Mouse (Mus musculus): ENCODE results near the gene Psmb7. TPM values are rescaled to one million over a fixed set of nuclear protein-coding genes. Genes with fewer than 3 reads are reported as not detected.

The Psmb7 gene
- polyA plus RNA-seq, 1 experiment, result 99.0 TPM

DNA sequence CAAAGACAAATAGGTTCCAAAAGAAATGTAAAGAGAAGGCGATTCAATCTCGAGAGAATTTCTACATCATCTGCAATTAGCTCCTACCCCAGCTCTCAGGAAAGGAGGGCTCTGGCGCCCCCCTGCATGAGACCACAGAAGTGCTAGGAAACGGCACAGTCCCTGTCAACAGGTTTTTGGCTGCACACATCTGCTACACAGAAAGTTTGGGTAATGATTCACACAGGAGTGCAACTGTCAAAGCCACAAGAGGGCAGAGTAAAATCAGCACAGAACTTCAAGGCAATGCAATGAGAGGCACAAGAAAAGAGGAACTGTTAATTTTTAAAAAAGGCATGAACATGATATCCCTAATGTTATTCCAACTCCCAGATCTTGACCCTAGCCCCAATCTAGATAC, 27.8 kb downstream of the Psmb7 start:
- no peak for TF ChIP-seq POLR2A (IDR thresholded peaks at IDR 0.05; ENCODE audit: control insufficient read depth, extremely low read depth, insufficient read depth, low read length, poor library complexity)
- TF ChIP-seq CTCF (IDR thresholded peaks at IDR 0.05; ENCODE audit: borderline replicate concordance, control insufficient read depth, extremely low read depth, insufficient read depth, low read length, poor library complexity), result no peak
- no peak overlapping the region for H3K4me3 ChIP-seq (ENCODE audit: control insufficient read depth, insufficient read depth, low read length)
- 44% methylated on average over 4 of the region's 4 CpGs for WGBS
- no peak overlapping the region for H3K27ac ChIP-seq (ENCODE audit: control insufficient read depth, insufficient read depth, low read length)
- no peaks in the 10 kb centered on the region for H3K4me1 ChIP-seq (replicated peaks; ENCODE audit: control insufficient read depth, insufficient read depth, low read length)
- peak; percentile 12 for DNase-seq
- H3K27me3 ChIP-seq (ENCODE audit: control insufficient read depth, insufficient read depth, low read length), result no peaks in the 10 kb centered on the region
- H3K36me3 ChIP-seq (ENCODE audit: control insufficient read depth, insufficient read depth, low read length), result peaks cover 6% of the 10 kb centered on the region

DNA sequence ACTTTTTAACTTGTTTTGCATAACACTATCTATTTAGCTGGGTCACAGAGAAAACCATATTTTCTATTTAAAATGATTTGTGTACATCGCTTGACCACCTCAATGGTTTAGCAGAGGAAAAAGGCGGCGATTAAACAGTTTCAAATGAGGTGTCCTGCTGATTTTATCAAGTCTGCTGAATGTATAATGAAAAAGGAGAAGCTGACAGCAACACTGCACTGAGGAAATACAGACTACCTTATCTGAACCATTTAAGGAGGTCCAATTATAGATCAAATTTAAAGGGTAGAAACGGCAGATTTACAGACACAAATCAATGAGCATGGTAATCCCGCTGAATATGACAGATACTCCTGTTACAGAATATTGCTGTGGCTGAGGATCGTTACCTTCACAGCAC, 29.4 kb downstream of the Psmb7 start:
- peaks cover 23% of the 10 kb centered on the region for H3K36me3 ChIP-seq (ENCODE audit: control insufficient read depth, insufficient read depth, low read length)

DNA sequence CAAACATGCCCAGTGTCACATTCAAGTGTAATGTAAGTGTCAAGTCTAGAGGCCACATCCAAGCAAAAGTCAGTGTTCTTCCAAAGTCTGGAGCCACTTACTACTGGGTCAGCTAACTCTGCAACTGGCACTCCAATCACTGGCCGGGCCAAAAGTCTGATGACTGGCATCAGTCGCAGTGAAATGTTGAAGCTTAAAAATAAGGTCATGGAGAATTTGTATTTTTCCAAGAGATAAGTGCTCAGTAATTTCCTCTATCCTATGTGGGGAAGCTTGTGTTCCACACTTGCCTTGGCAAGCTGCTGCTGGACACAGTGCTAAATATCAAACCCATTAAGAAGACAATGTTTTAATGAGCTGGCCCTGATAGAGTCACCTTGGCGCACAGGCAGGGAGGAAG, 30.3 kb downstream of the Psmb7 start:
- H3K36me3 ChIP-seq (ENCODE audit: control insufficient read depth, insufficient read depth, low read length), result peaks cover 23% of the 10 kb centered on the region
- 95% methylated on average over 3 of the region's 3 CpGs for WGBS
- no peaks in the 10 kb centered on the region for H3K4me1 ChIP-seq (replicated peaks; ENCODE audit: control insufficient read depth, insufficient read depth, low read length)
- H3K27me3 ChIP-seq (ENCODE audit: control insufficient read depth, insufficient read depth, low read length), result no peaks in the 10 kb centered on the region
- TF ChIP-seq CTCF (IDR thresholded peaks at IDR 0.05; ENCODE audit: borderline replicate concordance, control insufficient read depth, extremely low read depth, insufficient read depth, low read length, poor library complexity) (no peak), POLR2A (IDR thresholded peaks at IDR 0.05; ENCODE audit: control insufficient read depth, extremely low read depth, insufficient read depth, low read length, poor library complexity) (no peak)
- H3K4me3 ChIP-seq (ENCODE audit: control insufficient read depth, insufficient read depth, low read length), result no peak overlapping the region
- DNase-seq, result no peak
- no peak overlapping the region for H3K27ac ChIP-seq (ENCODE audit: control insufficient read depth, insufficient read depth, low read length)

More for the DNA sequence above, 29.4 kb downstream of the Psmb7 start:
- no peak for DNase-seq
- H3K27me3 ChIP-seq (ENCODE audit: control insufficient read depth, insufficient read depth, low read length), result no peaks in the 10 kb centered on the region
- TF ChIP-seq POLR2A (IDR thresholded peaks at IDR 0.05; ENCODE audit: control insufficient read depth, extremely low read depth, insufficient read depth, low read length, poor library complexity), result no peak
- no peak for TF ChIP-seq CTCF (IDR thresholded peaks at IDR 0.05; ENCODE audit: borderline replicate concordance, control insufficient read depth, extremely low read depth, insufficient read depth, low read length, poor library complexity)
- H3K27ac ChIP-seq (ENCODE audit: control insufficient read depth, insufficient read depth, low read length), result no peak overlapping the region
- no peaks in the 10 kb centered on the region for H3K4me1 ChIP-seq (replicated peaks; ENCODE audit: control insufficient read depth, insufficient read depth, low read length)
- 92% methylated on average over 6 of the region's 6 CpGs for WGBS
- H3K4me3 ChIP-seq (ENCODE audit: control insufficient read depth, insufficient read depth, low read length), result no peak overlapping the region

DNA sequence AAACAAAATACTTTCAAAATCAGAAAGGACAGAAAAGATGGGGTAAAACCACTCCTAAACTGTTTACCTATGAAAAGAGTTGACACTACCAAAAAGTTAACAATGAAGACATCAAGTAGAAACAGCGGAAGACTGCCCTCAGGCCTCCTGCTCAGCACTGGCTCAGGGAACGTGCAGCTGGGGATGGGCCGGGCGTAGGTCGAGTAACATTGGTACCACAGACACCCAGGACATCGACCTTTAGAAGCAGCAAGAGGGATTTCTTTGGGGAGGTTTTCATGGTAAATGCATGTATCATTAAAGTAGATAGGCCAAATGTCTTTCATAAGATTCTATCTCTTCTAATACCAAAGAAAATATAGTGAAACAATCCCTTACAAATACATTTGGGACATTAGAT, 31.3 kb downstream of the Psmb7 start:
- peaks cover 23% of the 10 kb centered on the region for H3K36me3 ChIP-seq (ENCODE audit: control insufficient read depth, insufficient read depth, low read length)
- no peaks in the 10 kb centered on the region for H3K27me3 ChIP-seq (ENCODE audit: control insufficient read depth, insufficient read depth, low read length)
- no peak for TF ChIP-seq CTCF (IDR thresholded peaks at IDR 0.05; ENCODE audit: borderline replicate concordance, control insufficient read depth, extremely low read depth, insufficient read depth, low read length, poor library complexity)
- no peak for TF ChIP-seq POLR2A (IDR thresholded peaks at IDR 0.05; ENCODE audit: control insufficient read depth, extremely low read depth, insufficient read depth, low read length, poor library complexity)
- WGBS, result 95% methylated on average over 6 of the region's 6 CpGs
- H3K27ac ChIP-seq (ENCODE audit: control insufficient read depth, insufficient read depth, low read length), result no peak overlapping the region
- no peak overlapping the region for H3K4me3 ChIP-seq (ENCODE audit: control insufficient read depth, insufficient read depth, low read length)
- no peaks in the 10 kb centered on the region for H3K4me1 ChIP-seq (replicated peaks; ENCODE audit: control insufficient read depth, insufficient read depth, low read length)
- DNase-seq, result no peak

DNA sequence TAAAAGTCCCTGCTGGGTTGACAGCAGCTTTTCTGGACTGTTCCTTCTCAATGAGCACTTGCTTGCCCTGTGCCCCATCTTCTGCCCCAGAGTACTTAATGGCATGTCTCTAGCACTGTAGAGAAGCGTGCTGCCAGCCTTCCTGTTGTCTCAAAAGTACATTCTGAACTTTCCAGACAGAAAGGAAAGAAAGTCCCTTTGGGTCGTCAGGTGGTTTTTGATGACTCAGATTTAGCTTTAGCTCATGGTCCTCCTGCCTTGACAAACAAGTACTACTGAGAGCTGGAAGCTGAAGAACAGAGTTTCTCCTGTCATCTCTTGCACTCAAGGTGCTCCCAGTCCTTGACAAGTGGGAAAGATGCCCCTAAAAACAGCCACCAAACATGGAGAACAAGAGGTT, 33.7 kb downstream of the Psmb7 start:
- no peaks in the 10 kb centered on the region for H3K4me1 ChIP-seq (replicated peaks; ENCODE audit: control insufficient read depth, insufficient read depth, low read length)
- whole genome bisulfite sequencing, result 84% methylated on average over 2 of the region's 2 CpGs

DNA sequence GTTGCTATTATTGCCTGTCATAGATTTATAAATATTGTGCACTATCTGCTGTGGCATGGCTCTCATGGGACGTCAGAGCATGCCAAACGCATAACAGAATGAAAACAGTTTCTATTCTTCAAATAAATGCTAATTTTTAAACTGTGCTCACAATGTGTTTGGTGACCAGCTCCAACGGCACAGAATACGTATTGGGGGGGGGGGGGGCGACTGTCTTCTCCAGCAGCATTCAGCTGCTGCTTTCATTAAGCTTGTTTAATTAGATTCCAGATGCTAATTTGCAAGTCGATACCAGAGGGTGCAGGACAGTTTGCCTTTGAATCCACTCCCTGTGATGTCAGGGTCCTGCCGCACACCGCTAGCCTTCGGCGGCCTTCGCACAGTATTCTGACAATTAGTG, 34.6 kb downstream of the Psmb7 start:
- H3K4me3 ChIP-seq (ENCODE audit: control insufficient read depth, insufficient read depth, low read length), result no peak overlapping the region
- no peak for TF ChIP-seq POLR2A (IDR thresholded peaks at IDR 0.05; ENCODE audit: control insufficient read depth, extremely low read depth, insufficient read depth, low read length, poor library complexity)
- TF ChIP-seq CTCF (IDR thresholded peaks at IDR 0.05; ENCODE audit: borderline replicate concordance, control insufficient read depth, extremely low read depth, insufficient read depth, low read length, poor library complexity), result no peak
- no peaks in the 10 kb centered on the region for H3K4me1 ChIP-seq (replicated peaks; ENCODE audit: control insufficient read depth, insufficient read depth, low read length)
- peaks cover 23% of the 10 kb centered on the region for H3K36me3 ChIP-seq (ENCODE audit: control insufficient read depth, insufficient read depth, low read length)
- DNase-seq, result no peak
- H3K27ac ChIP-seq (ENCODE audit: control insufficient read depth, insufficient read depth, low read length), result no peak overlapping the region
- 97% methylated on average over 11 of the region's 11 CpGs for WGBS
- H3K27me3 ChIP-seq (ENCODE audit: control insufficient read depth, insufficient read depth, low read length), result no peaks in the 10 kb centered on the region

More for the DNA sequence above, 33.7 kb downstream of the Psmb7 start:
- Histone ChIP-seq H3K36me3 (ENCODE audit: control insufficient read depth, insufficient read depth, low read length) (peaks cover 23% of the 10 kb centered on the region), H3K27ac (ENCODE audit: control insufficient read depth, insufficient read depth, low read length) (no peak overlapping the region), H3K4me3 (ENCODE audit: control insufficient read depth, insufficient read depth, low read length) (no peak overlapping the region), H3K27me3 (ENCODE audit: control insufficient read depth, insufficient read depth, low read length) (no peaks in the 10 kb centered on the region)
- TF ChIP-seq CTCF (IDR thresholded peaks at IDR 0.05; ENCODE audit: borderline replicate concordance, control insufficient read depth, extremely low read depth, insufficient read depth, low read length, poor library complexity) (no peak), POLR2A (IDR thresholded peaks at IDR 0.05; ENCODE audit: control insufficient read depth, extremely low read depth, insufficient read depth, low read length, poor library complexity) (no peak)
- no peak for DNase-seq

DNA sequence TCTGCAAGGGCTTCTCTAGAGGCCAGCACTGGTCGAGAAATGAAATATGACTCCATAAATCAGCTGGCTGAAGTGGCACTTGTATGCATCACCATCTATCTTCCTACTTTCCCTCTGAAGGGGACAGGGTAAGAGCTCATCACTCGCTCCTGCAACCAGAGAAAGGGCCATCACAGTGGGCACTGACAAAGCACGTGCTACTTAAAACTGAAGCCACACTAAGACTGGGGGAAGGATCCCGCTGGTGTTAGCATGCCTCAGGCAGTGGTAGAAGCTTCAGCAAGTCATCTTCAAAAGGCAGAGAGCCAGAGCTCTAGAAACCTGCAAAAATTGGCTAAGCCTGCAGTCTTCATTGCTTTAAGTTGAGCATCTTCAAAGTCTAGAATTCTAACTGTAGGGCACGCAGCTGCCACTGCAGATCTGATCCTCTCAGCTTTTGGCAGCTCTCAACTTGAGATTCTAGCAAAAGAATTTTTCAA, 35.0 kb downstream of the Psmb7 start:
- Histone ChIP-seq H3K27me3 (ENCODE audit: control insufficient read depth, insufficient read depth, low read length) (no peaks in the 10 kb centered on the region), H3K36me3 (ENCODE audit: control insufficient read depth, insufficient read depth, low read length) (peaks cover 23% of the 10 kb centered on the region), H3K27ac (ENCODE audit: control insufficient read depth, insufficient read depth, low read length) (no peak overlapping the region), H3K4me1 (replicated peaks; ENCODE audit: control insufficient read depth, insufficient read depth, low read length) (no peaks in the 10 kb centered on the region), H3K4me3 (ENCODE audit: control insufficient read depth, insufficient read depth, low read length) (no peak overlapping the region)
- TF ChIP-seq POLR2A (IDR thresholded peaks at IDR 0.05; ENCODE audit: control insufficient read depth, extremely low read depth, insufficient read depth, low read length, poor library complexity), result no peak
- no peak for TF ChIP-seq CTCF (IDR thresholded peaks at IDR 0.05; ENCODE audit: borderline replicate concordance, control insufficient read depth, extremely low read depth, insufficient read depth, low read length, poor library complexity)
- no peak for DNase-seq
- 97% methylated on average over 5 of the region's 5 CpGs for WGBS

All from thymus, adult 2 months (tissue).